Mouse (Mus musculus): ENCODE data around the gene Wdr70.

Gene Wdr70

GRCm38 (mm10) chr15:8027503-8027902, 71.5 kb downstream of the Wdr70 start:
- DNase-seq, result no peak

GRCm38 (mm10) chr15:8011418-8011817, 87.6 kb downstream of the Wdr70 start:
- no peak for DNase-seq

GRCm38 (mm10) chr15:8007413-8007812, 91.6 kb downstream of the Wdr70 start:
- no peak for DNase-seq

GRCm38 (mm10) chr15:8006056-8006455, 93.0 kb downstream of the Wdr70 start:
- no peak for DNase-seq

- DNase-seq, result no peak
Measured at GRCm38 (mm10) chr15:8005506-8005905, 93.5 kb downstream of the Wdr70 start.

- DNase-seq, result no peak
Measured at GRCm38 (mm10) chr15:8003789-8004188, 95.2 kb downstream of the Wdr70 start.

- peak; percentile 37 for DNase-seq
Measured at GRCm38 (mm10) chr15:7998843-7999546, 100.0 kb downstream of the Wdr70 start.

- DNase-seq, result no peak
Measured at GRCm38 (mm10) chr15:7998095-7998494, 100.9 kb downstream of the Wdr70 start.

GRCm38 (mm10) chr15:7993721-7994120, 105.3 kb downstream of the Wdr70 start:
- DNase-seq, result no peak

GRCm38 (mm10) chr15:7990101-7990500, 108.9 kb downstream of the Wdr70 start:
- DNase-seq, result no peak

GRCm38 (mm10) chr15:7987374-7987773, 111.6 kb downstream of the Wdr70 start:
- no peak for DNase-seq

GRCm38 (mm10) chr15:7986274-7986673, 112.7 kb downstream of the Wdr70 start:
- DNase-seq, result no peak

GRCm38 (mm10) chr15:7978640-7979039, 120.4 kb downstream of the Wdr70 start:
- no peak for DNase-seq

GRCm38 (mm10) chr15:7976775-7977174, 122.2 kb downstream of the Wdr70 start:
- peak; percentile 9 for DNase-seq

GRCm38 (mm10) chr15:7974368-7974767, 124.6 kb downstream of the Wdr70 start:
- DNase-seq, result peak; percentile 19

GRCm38 (mm10) chr15:7972528-7972927, 126.5 kb downstream of the Wdr70 start:
- DNase-seq, result no peak

- DNase-seq, result no peak
Measured at GRCm38 (mm10) chr15:7962786-7963185, 136.2 kb downstream of the Wdr70 start.

- peak; percentile 5 for DNase-seq
Measured at GRCm38 (mm10) chr15:7961489-7961888, 137.5 kb downstream of the Wdr70 start.

- no peak for DNase-seq
Measured at GRCm38 (mm10) chr15:7956899-7957298, 142.1 kb downstream of the Wdr70 start.

- DNase-seq, result no peak
Measured at GRCm38 (mm10) chr15:7950561-7950960, 148.4 kb downstream of the Wdr70 start.

GRCm38 (mm10) chr15:7941690-7942089, 157.3 kb downstream of the Wdr70 start:
- DNase-seq, result no peak

- DNase-seq, result no peak
Measured at GRCm38 (mm10) chr15:7935571-7936165, 163.3 kb downstream of the Wdr70 start.

GRCm38 (mm10) chr15:7934580-7934979, 164.4 kb downstream of the Wdr70 start:
- DNase-seq, result no peak

GRCm38 (mm10) chr15:7934105-7934504, 164.9 kb downstream of the Wdr70 start:
- no peak for DNase-seq

- no peak for DNase-seq
Measured at GRCm38 (mm10) chr15:7931605-7932008, 167.4 kb downstream of the Wdr70 start.

Measured in thymus, postnatal 14 days (tissue).